Mouse (Mus musculus) kidney, postnatal 0 days (tissue): ENCODE results near the gene Kif2a. TPM values are rescaled to one million over a fixed set of nuclear protein-coding genes. Genes with fewer than 3 reads are reported as not detected.
A peak's percentile ranks its signal among the peaks of the same experiment; 100 is the strongest.

Source experiments
- ATAC-seq: fragments of 200-750 bp; cut with Nextera tagmentation; replicated peaks from 2 replicates; pipeline ENCODE4 v1.8.0; 2017; ENCODE audit warnings: low read depth, moderate number of reproducible peaks, moderate TSS enrichment, moderate library complexity; ENCODE audit not compliant: low FRiP score
- DNase-seq: peaks from one replicate; pipeline ENCODE4 v3.0.0-alpha.2; 2016; ENCODE audit warnings: low spot score
- H3K27ac ChIP-seq: fragments of 300-500 bp; sonication (generic); 2 replicates; pipeline ENCODE4 v1.5.1; 2014; ENCODE audit warnings: mild to moderate bottlenecking
- H3K27me3 ChIP-seq: fragments of 300-500 bp; sonication (generic); 2 replicates; pipeline ENCODE4 v1.6.1; 2014; ENCODE audit warnings: low read length, mixed read lengths; ENCODE audit not compliant: insufficient read depth
- H3K36me3 ChIP-seq: fragments of 300-500 bp; sonication (generic); 2 replicates; pipeline ENCODE4 v1.6.1; 2014; ENCODE audit warnings: low read length, mixed read lengths; ENCODE audit not compliant: insufficient read depth
- H3K4me1 ChIP-seq: fragments of 300-500 bp; sonication (generic); replicated peaks from 2 replicates; pipeline ENCODE4 v1.6.1; 2014; ENCODE audit warnings: antibody characterized with exemption, low read length, mixed read lengths; ENCODE audit not compliant: insufficient read depth
- H3K4me2 ChIP-seq: fragments of 300-500 bp; sonication (generic); 2 replicates; pipeline ENCODE4 v1.6.1; 2014; ENCODE audit warnings: mild to moderate bottlenecking, low read length, moderate library complexity, mixed read lengths
- H3K4me3 ChIP-seq: fragments of 300-500 bp; sonication (generic); replicated peaks from 2 replicates; pipeline ENCODE4 v1.5.1; 2014; ENCODE audit warnings: low read depth, low read length
- H3K9ac ChIP-seq: fragments of 300-500 bp; sonication (generic); 2 replicates; pipeline ENCODE4 v1.6.1; 2014; ENCODE audit warnings: low read depth, low read length
- H3K9me3 ChIP-seq: fragments of 300-500 bp; sonication (generic); replicated peaks from 2 replicates; pipeline ENCODE4 v1.6.1; 2016; ENCODE audit warnings: low read length, inconsistent platforms, mixed read lengths
- CTCF ChIP-seq: IDR thresholded peaks from 2 replicates; pipeline ENCODE4 v1.5.1; 2016; ENCODE audit warnings: antibody characterized with exemption, low read depth, mild to moderate bottlenecking, moderate library complexity
- WGBS: fragments of 180-500 bp; shearing (Covaris S2); extraction: QIAGEN DNeasy Blood & Tissue Kit; methylation state at CpG from one replicate; pipeline ENCODE4 v1.1.7; 2014; 5-methylcytosine and 5-hydroxymethylcytosine counted together
- polyA plus RNA-seq: library from polyadenylated mRNA; unstranded; fragments of >200 nt; fragmentation: Nextera tagmentation; extraction: Ambion mirVana; gene quantifications from 2 replicates; pipeline ENCODE4 v1.2.1, GENCODE M21; 2015

Gene Kif2a
- polyA plus RNA-seq, 1 experiment from 2014 or later, result 25.8 TPM

DNA sequence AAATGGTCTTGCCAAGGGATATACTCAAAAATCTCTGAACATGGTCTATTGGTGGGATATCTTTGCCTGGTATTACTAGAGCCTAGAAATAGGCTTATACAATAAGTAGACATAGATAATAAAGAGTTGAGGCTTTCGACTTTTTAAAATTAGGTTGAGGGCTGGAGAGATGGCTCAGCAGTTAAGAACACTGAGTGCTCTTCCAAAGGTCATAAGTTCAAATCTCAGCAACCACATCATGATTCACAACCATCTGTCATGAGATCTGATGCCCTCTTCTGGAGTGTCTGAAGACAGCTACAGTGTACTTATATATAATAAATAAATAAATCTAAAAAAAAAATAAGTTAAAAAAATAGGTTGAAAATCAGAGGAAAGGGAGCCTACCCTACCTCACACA lies 79.2 kb downstream of the Kif2a start:
- H3K4me2 ChIP-seq, result no peak overlapping the region
- H3K4me3 ChIP-seq, result no peak overlapping the region
- 95% methylated on average over 1 of the region's 1 CpGs for WGBS

GRCm38 (mm10) chr13:106941211-106941976 lies 80.5 kb downstream of the Kif2a start:
- DNase-seq (no peak), ATAC-seq (no peak)
- no peaks in the 10 kb centered on the region for H3K9me3 ChIP-seq
- no peaks in the 10 kb centered on the region for H3K27me3 ChIP-seq
- no peak overlapping the region for H3K27ac ChIP-seq
- TF ChIP-seq CTCF, result peak; percentile 36; the same call in 1 of the 2 replicates
- no peaks in the 10 kb centered on the region for H3K4me1 ChIP-seq
- H3K4me3 ChIP-seq, result no peak overlapping the region
- 37% methylated on average over 7 of the region's 7 CpGs for WGBS
- no peaks in the 10 kb centered on the region for H3K36me3 ChIP-seq
- H3K4me2 ChIP-seq, result no peak overlapping the region
- no peak overlapping the region for H3K9ac ChIP-seq

More for the DNA sequence above, 79.2 kb downstream of the Kif2a start:
- H3K36me3 ChIP-seq, result no peaks in the 10 kb centered on the region
- no peak for ATAC-seq
- no peak overlapping the region for H3K27ac ChIP-seq
- no peak for TF ChIP-seq CTCF
- no peaks in the 10 kb centered on the region for H3K9me3 ChIP-seq
- DNase-seq, result no peak
- H3K9ac ChIP-seq, result no peak overlapping the region
- no peaks in the 10 kb centered on the region for H3K27me3 ChIP-seq
- H3K4me1 ChIP-seq, result no peaks in the 10 kb centered on the region

DNA sequence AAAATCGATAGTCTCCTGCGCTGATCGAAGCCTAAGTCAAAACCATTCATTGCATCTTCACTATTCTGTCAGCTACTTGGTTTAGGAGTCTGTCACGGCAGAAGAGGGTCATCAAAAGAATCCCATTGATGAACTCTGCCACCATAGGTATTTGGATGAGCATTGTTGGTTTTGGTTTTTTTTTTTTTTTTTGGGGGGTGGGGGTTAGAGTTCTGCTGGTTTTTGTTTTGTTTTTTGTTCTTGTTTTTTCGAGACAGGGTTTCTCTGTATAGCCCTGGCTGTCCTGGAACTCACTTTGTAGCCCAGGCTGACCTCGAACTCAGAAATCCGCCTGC lies 84.8 kb downstream of the Kif2a start:
- peak overlapping the region; percentile 99 for H3K4me3 ChIP-seq
- no peaks in the 10 kb centered on the region for H3K27me3 ChIP-seq
- ATAC-seq, result no peak
- 26% methylated on average over 7 of the region's 7 CpGs for WGBS
- H3K9me3 ChIP-seq, result no peaks in the 10 kb centered on the region
- DNase-seq, result no peak
- TF ChIP-seq CTCF, result no peak
- H3K9ac ChIP-seq, result peak overlapping the region; percentile 89; the same call in 1 of the 2 replicates
- no peaks in the 10 kb centered on the region for H3K36me3 ChIP-seq
- H3K4me2 ChIP-seq, result peak overlapping the region; percentile 74
- H3K4me1 ChIP-seq, result no peaks in the 10 kb centered on the region
- no peak overlapping the region for H3K27ac ChIP-seq

DNA sequence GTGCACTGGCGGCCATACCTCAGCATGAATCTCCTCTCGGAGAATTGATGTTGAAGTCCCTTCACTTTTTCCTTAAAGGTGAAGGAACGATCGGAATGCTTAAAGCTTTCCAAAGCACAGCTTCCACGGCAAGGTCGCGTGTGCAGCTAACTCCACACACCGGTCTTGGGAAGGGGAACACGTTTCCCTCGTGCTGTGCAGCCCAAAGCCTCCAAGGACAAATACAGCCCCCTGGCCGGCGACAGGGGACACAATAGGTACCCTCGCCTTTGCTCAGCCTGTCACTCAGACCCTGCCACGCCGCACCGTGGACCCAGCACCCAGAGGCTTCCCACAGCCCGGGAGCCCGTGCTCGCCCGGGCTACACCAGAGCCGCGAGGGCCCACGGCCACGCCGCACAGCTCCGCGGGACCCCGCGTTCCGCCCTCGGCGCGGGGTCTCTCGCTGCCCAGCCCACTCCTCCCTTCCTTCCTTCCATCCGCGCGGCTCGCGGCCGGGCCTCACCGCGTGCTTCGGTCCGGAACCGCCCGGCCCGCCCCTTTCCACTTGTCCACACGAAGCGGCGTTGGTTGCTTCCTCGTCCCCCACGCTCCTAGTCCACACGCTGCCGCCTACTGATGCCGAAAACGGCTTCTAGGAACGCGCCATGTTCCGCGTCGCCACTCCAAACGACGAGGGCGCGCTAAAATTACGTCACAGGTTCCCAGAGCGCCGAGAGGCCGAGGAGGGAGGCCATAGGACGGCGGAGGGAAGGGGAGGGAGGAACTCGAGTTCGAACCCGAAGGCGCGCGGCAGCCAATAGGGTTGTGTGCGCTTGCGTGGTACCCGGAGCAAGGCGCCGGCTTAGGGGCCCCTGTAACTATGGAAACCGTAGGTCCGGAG lies 85.4 kb downstream of the Kif2a start, which contains the start of gene Ipo11:
Gene Ipo11, minus strand, starts transcription at position 703 of the 882 bp plus-strand sequence.
- H3K9ac ChIP-seq, result peak within 1 kb of the TSS; percentile 89
- ATAC-seq (peak; percentile 96), DNase-seq (peak; percentile 98)
- under 1% methylated on average over 75 of the region's 84 CpGs for WGBS
- TF ChIP-seq CTCF, result no peak
- peak within 1 kb of the TSS; percentile 74 for H3K4me2 ChIP-seq
- H3K27me3 ChIP-seq, result no peaks in the 10 kb centered on the region
- no peaks in the 10 kb centered on the region for H3K36me3 ChIP-seq
- H3K4me3 ChIP-seq, result peak within 1 kb of the TSS; percentile 99
- H3K27ac ChIP-seq, result peak within 1 kb of the TSS; percentile 85
- H3K9me3 ChIP-seq, result no peaks in the 10 kb centered on the region
- H3K4me1 ChIP-seq, result no peaks in the 10 kb centered on the region

- no peaks in the 10 kb centered on the region for H3K27me3 ChIP-seq
- peak overlapping the region; percentile 89 for H3K9ac ChIP-seq
- no peaks in the 10 kb centered on the region for H3K36me3 ChIP-seq
- WGBS, result 6% methylated on average over 9 of the region's 9 CpGs
- no peak for DNase-seq
- no peaks in the 10 kb centered on the region for H3K9me3 ChIP-seq
- peak overlapping the region; percentile 85; the same call in 1 of the 2 replicates for H3K27ac ChIP-seq
- ATAC-seq, result no peak
- TF ChIP-seq CTCF, result no peak
- peak overlapping the region; percentile 74 for H3K4me2 ChIP-seq
- H3K4me3 ChIP-seq, result peak overlapping the region; percentile 99
- H3K4me1 ChIP-seq, result no peaks in the 10 kb centered on the region
Measured at GRCm38 (mm10) chr13:106935871-106936255, 86.1 kb downstream of the Kif2a start.

- H3K4me1 ChIP-seq, result no peaks in the 10 kb centered on the region
- no peak overlapping the region for H3K4me2 ChIP-seq
- DNase-seq (no peak), ATAC-seq (no peak)
- H3K4me3 ChIP-seq, result no peak overlapping the region
- no peak overlapping the region for H3K9ac ChIP-seq
- 0 out of 2 replicates have a peak, but pooled peaks cover 3% of the 10 kb centered on the region for H3K36me3 ChIP-seq
- H3K27ac ChIP-seq, result no peak overlapping the region
- H3K27me3 ChIP-seq, result no peaks in the 10 kb centered on the region
- H3K9me3 ChIP-seq, result no peaks in the 10 kb centered on the region
- WGBS, result 81% methylated on average over 2 of the region's 2 CpGs
- TF ChIP-seq CTCF, result no peak
Measured at GRCm38 (mm10) chr13:106929201-106929600, 92.7 kb downstream of the Kif2a start.
